Mouse (Mus musculus) neural tube, embryonic 13.5 days (tissue): ENCODE measurements around the gene Tas2r110. TPM values are rescaled to one million over a fixed set of nuclear protein-coding genes. Genes with fewer than 3 reads are reported as not detected.

Experiments used
- ATAC-seq: fragments of 200-750 bp; cut with Nextera tagmentation; 2 replicates; pipeline ENCODE4 v1.8.0; 2017; ENCODE audit warnings: low read depth, mild to moderate bottlenecking, moderate TSS enrichment, moderate library complexity
- H3K27ac ChIP-seq: fragments of 300-500 bp; sonication (generic); replicated peaks from 2 replicates; pipeline ENCODE4 v1.5.1; 2015; ENCODE audit warnings: moderate library complexity, mild to moderate bottlenecking, inconsistent platforms
- H3K27me3 ChIP-seq: fragments of 300-500 bp; sonication (generic); 2 replicates; pipeline ENCODE4 v1.6.1; 2015; ENCODE audit warnings: mild to moderate bottlenecking, inconsistent platforms
- H3K36me3 ChIP-seq: fragments of 300-500 bp; sonication (generic); 2 replicates; pipeline ENCODE4 v1.6.1; 2015; ENCODE audit warnings: mild to moderate bottlenecking, inconsistent platforms
- H3K4me1 ChIP-seq: fragments of 300-500 bp; sonication (generic); replicated peaks from 2 replicates; pipeline ENCODE4 v1.6.1; 2015; ENCODE audit warnings: inconsistent platforms
- H3K4me2 ChIP-seq: fragments of 300-500 bp; sonication (generic); 2 replicates; pipeline ENCODE4 v1.6.1; 2015; ENCODE audit warnings: inconsistent platforms, mild to moderate bottlenecking, moderate library complexity
- H3K4me3 ChIP-seq: fragments of 300-500 bp; sonication (generic); 2 replicates; pipeline ENCODE4 v1.5.1; 2015; ENCODE audit warnings: mild to moderate bottlenecking, inconsistent platforms
- H3K9ac ChIP-seq: fragments of 300-500 bp; sonication (generic); 2 replicates; pipeline ENCODE4 v1.6.1; 2015; ENCODE audit warnings: moderate library complexity, mild to moderate bottlenecking, inconsistent platforms
- H3K9me3 ChIP-seq: fragments of 300-500 bp; sonication (generic); 2 replicates; pipeline ENCODE4 v1.6.1; 2016; ENCODE audit warnings: inconsistent platforms
- WGBS: fragments of 180-500 bp; shearing (Covaris S2); methylation state at CpG from one replicate; pipeline ENCODE4 v1.1.7; 2015; 5-methylcytosine and 5-hydroxymethylcytosine counted together
- polyA plus RNA-seq: library from polyadenylated mRNA; unstranded; fragments of >200 nt; fragmentation: Nextera tagmentation; extraction: Ambion mirVana; gene quantifications from 2 replicates; pipeline ENCODE4 v1.2.1, GENCODE M21; 2015

Tas2r110 gene
- polyA plus RNA-seq = not detected in 2 replicates

- Histone ChIP-seq H3K9me3 (no peaks in the 10 kb centered on the region), H3K36me3 (no peaks in the 10 kb centered on the region), H3K4me3 (no peak within 1 kb of the TSS), H3K27ac (no peak within 1 kb of the TSS), H3K4me2 (no peak within 1 kb of the TSS), H3K9ac (no peak within 1 kb of the TSS), H3K4me1 (no peaks in the 10 kb centered on the region), H3K27me3 (no peaks in the 10 kb centered on the region)
- no peak for ATAC-seq
These were observed at the start of gene Tas2r110 for GRCm38 (mm10) chr6:132867708-132868107. TSS of gene Tas2r110 (plus strand) at chr6:132868008.

- no peak for ATAC-seq
- 87% methylated on average over 1 of the region's 1 CpGs for WGBS
- Histone ChIP-seq H3K27me3 (no peaks in the 10 kb centered on the region), H3K9me3 (no peaks in the 10 kb centered on the region), H3K4me2 (no peak within 1 kb of the TSS), H3K27ac (no peak within 1 kb of the TSS), H3K4me1 (no peaks in the 10 kb centered on the region), H3K4me3 (no peak within 1 kb of the TSS), H3K36me3 (no peaks in the 10 kb centered on the region), H3K9ac (no peak within 1 kb of the TSS)
These were observed 21.0 kb upstream of the Tas2r110 start, which contains the start of gene Tas2r123 for GRCm38 (mm10) chr6:132846842-132847241. TSS of gene Tas2r123 (plus strand) at chr6:132847142.

GRCm38 (mm10) chr6:132855138-132855537, 12.7 kb upstream of the Tas2r110 start, which contains the start of gene Tas2r116:
TSS of gene Tas2r116 (plus strand) at chr6:132855438.
- Histone ChIP-seq H3K4me2 (no peak within 1 kb of the TSS), H3K4me3 (no peak within 1 kb of the TSS), H3K36me3 (no peaks in the 10 kb centered on the region), H3K27me3 (no peaks in the 10 kb centered on the region), H3K9ac (no peak within 1 kb of the TSS), H3K9me3 (no peaks in the 10 kb centered on the region), H3K27ac (no peak within 1 kb of the TSS), H3K4me1 (no peaks in the 10 kb centered on the region)
- 80% methylated on average over 1 of the region's 1 CpGs for WGBS
- no peak for ATAC-seq

- WGBS = 67% methylated on average over 1 of the region's 1 CpGs
- H3K9ac ChIP-seq = no peak within 1 kb of the TSS
- ATAC-seq = no peak
- no peaks in the 10 kb centered on the region for H3K9me3 ChIP-seq
- H3K4me2 ChIP-seq = no peak within 1 kb of the TSS
- H3K4me1 ChIP-seq = no peaks in the 10 kb centered on the region
- no peaks in the 10 kb centered on the region for H3K36me3 ChIP-seq
- no peak within 1 kb of the TSS for H3K4me3 ChIP-seq
- no peak within 1 kb of the TSS for H3K27ac ChIP-seq
- H3K27me3 ChIP-seq = no peaks in the 10 kb centered on the region
These were observed 24.9 kb downstream of the Tas2r110 start, which contains the start of gene Tas2r113 for GRCm38 (mm10) chr6:132892711-132893110. TSS of gene Tas2r113 (plus strand) at chr6:132893011.

GRCm38 (mm10) chr6:132909351-132909750, 41.5 kb downstream of the Tas2r110 start, which contains the start of gene Tas2r125:
TSS of gene Tas2r125 (plus strand) at chr6:132909651.
- WGBS = 86% methylated on average over 3 of the region's 3 CpGs

More at GRCm38 (mm10) chr6:132909351-132909750, 41.5 kb downstream of the Tas2r110 start, which contains the start of gene Tas2r125:
- H3K4me1 ChIP-seq = no peaks in the 10 kb centered on the region
- H3K9me3 ChIP-seq = no peaks in the 10 kb centered on the region
- H3K4me3 ChIP-seq = no peak within 1 kb of the TSS
- no peaks in the 10 kb centered on the region for H3K27me3 ChIP-seq
- no peaks in the 10 kb centered on the region for H3K36me3 ChIP-seq
- no peak for ATAC-seq
- no peak within 1 kb of the TSS for H3K27ac ChIP-seq
- no peak within 1 kb of the TSS for H3K9ac ChIP-seq
- H3K4me2 ChIP-seq = no peak within 1 kb of the TSS

Other genes starting within 250 kb of the Tas2r110 start
- gene A630073D07Rik, start 216.5 kb upstream of the Tas2r110 start, polyA plus RNA-seq = not detected in 2 replicates
- not detected in 2 replicates for gene Tas2r120, start 211.1 kb upstream of the Tas2r110 start, polyA plus RNA-seq
- not detected in 2 replicates for gene Tas2r121, start 167.0 kb upstream of the Tas2r110 start, polyA plus RNA-seq
- not detected in 2 replicates for gene Tas2r122, start 156.1 kb upstream of the Tas2r110 start, polyA plus RNA-seq
- not detected in 2 replicates for gene Tas2r115, start 130.0 kb upstream of the Tas2r110 start, polyA plus RNA-seq
- gene Tas2r124, start 113.3 kb upstream of the Tas2r110 start, polyA plus RNA-seq = not detected in 2 replicates
- gene Tas2r102, start 105.9 kb upstream of the Tas2r110 start, polyA plus RNA-seq = not detected in 2 replicates
- gene Tas2r136, start 89.8 kb upstream of the Tas2r110 start, polyA plus RNA-seq = not detected in 2 replicates
- gene Tas2r117, start 65.2 kb upstream of the Tas2r110 start, polyA plus RNA-seq = not detected in 2 replicates
- gene Tas2r123, start 20.9 kb upstream of the Tas2r110 start, polyA plus RNA-seq = not detected in 2 replicates
- not detected in 2 replicates for gene Tas2r116, start 12.6 kb upstream of the Tas2r110 start, polyA plus RNA-seq
- not detected in 2 replicates for gene Tas2r113, start 25.0 kb downstream of the Tas2r110 start, polyA plus RNA-seq
- 0.49 TPM in 1 of 2 replicates, not detected in the other for gene Tas2r125, start 41.6 kb downstream of the Tas2r110 start, polyA plus RNA-seq
- gene Tas2r129, start 83.1 kb downstream of the Tas2r110 start, polyA plus RNA-seq = not detected in 2 replicates
- not detected in 2 replicates for gene Tas2r131, start 89.9 kb downstream of the Tas2r110 start, polyA plus RNA-seq
- not detected in 2 replicates for gene Tas2r109, start 113.0 kb downstream of the Tas2r110 start, polyA plus RNA-seq
- not detected in 2 replicates for gene Tas2r103, start 169.1 kb downstream of the Tas2r110 start, polyA plus RNA-seq
- not detected in 2 replicates for gene Tas2r140, start 187.8 kb downstream of the Tas2r110 start, polyA plus RNA-seq
- gene Smim10l1, start 236.9 kb downstream of the Tas2r110 start, polyA plus RNA-seq = 120 and 134 TPM in 2 replicates